Mouse (Mus musculus) E14TG2a.4 (cell line): ENCODE measurements around the gene Arhgef33.

Experiments used
- CTCF ChIP-seq: conservative IDR thresholded peaks from 2 replicates; pipeline ENCODE4 v1.5.1; 2014; ENCODE audit warnings: low read length
- NANOG ChIP-seq: IDR thresholded peaks from 2 replicates; pipeline ENCODE4 v1.6.1; 2014; ENCODE audit warnings: borderline replicate concordance, low read length, mixed read lengths
- POU5F1 ChIP-seq: IDR thresholded peaks from 2 replicates; pipeline ENCODE4 v1.6.1; 2014; ENCODE audit warnings: low read length, borderline replicate concordance

- TF ChIP-seq CTCF (no peak), NANOG (no peak; the same call in 1 of the 2 replicates), POU5F1 (no peak)
Observed at GRCm38 (mm10) chr17:80418572-80419210, 111.5 kb downstream of the Arhgef33 start.
